Mouse (Mus musculus): Measurements from ENCODE around the gene Gapvd1.
"Not testable (repeated sequence)": the region's sequence is repeated elsewhere in the genome, so short reads cannot be mapped to it uniquely, and the experiment has no call there.

Gapvd1 gene

DNA sequence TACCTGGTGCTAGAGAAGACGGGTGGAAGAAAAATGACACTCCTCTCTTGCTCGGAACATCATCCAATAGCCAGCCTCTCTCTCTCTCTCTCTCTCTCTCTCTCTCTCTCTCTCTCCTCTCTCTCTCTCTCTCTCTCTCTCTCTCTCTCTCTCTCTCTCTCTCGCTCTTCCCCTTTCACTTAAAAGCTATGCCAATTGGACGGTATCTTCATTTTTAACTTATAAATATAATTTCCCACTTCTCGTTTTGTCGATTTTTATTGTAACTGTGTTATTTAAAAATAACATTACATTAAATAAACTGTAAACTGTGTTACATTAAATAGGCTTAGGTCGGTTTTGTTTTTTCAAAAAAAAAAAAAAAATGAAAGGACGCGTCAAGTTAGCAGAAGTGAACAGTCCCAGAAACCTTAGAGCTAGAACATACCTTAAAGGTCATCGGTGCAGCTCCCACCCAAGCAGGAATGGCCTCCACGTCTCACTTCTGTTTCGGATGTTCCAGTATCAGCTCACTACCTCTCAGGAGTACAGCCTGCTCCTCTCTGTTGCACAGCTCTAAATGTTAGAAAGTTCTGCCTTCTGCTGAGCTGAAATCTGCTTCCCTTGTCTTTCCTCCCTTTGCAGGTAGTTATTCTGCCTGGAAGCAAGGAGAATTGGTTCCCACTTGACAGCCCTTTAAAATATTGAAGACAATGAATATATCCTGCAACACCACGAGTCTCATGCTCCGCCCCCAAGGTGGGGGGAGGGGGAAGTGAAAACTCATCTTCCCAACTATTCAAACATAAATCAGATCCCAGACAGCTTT is at the start of gene Gapvd1:
Gene Gapvd1, minus strand, starts transcription at position 682 of the 808 bp plus-strand sequence.
- peak; percentile 62 for DNase-seq (ENCODE audit: low spot score)

DNA sequence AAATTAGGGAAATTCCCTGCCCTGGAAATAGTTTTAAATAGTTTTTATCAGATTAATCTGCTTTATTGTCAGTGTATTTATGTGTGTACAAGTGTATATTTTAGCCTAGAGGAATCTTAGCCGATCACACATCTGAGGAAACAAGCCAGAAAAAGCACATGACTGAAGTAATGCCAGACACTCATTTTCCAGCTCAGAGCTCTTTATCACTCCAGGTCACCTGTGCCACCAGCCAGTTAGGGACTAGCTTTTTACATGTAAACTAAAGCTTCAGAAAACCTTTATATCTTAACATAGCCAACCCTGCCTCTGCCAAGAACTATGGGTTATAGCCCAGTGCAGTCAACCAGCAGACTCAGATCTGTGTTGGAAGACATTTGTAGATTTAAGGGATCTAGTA is 49.8 kb upstream of the Gapvd1 start:
- no peak for DNase-seq (ENCODE audit: low spot score)

DNA sequence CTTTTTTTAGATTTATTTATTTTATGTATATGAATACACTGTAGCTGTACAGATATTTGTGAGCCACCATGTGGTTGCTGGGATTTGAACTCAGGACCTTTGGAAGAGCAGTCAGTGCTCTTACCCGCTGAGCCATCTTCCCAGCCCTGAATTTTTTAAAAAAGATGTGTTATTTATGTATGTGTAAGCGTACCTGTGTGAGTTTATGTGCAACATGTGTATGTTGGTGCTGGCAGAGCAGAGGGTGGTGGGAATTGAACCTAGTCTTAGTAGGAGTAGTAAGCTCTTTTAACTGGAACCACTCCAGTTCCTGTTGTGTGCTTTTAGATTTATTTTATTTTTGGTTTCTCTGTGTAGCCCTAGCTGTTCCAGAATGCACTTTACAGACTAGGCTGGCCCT is 49.1 kb upstream of the Gapvd1 start:
- DNase-seq (ENCODE audit: low spot score): no peak

DNA sequence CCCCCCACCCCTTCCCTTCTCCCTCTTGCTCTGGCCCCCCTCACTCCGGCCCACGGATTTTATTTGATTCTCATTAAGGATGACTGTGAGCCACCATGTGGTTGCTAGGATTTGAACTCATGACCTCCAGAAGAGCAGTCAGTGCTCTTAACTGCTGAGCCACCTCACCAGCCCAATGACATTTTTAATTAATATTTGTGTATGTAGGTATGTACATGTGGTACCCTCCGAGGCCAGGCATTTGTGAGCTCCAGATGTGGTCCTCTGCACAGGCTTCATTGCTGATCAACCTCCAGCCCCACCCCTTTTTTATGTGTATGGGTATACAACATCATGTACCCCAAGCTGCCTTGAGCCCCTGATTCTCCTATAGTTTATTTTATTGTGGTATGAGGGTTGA is 48.7 kb upstream of the Gapvd1 start:
- no peak for DNase-seq (ENCODE audit: low spot score)

DNA sequence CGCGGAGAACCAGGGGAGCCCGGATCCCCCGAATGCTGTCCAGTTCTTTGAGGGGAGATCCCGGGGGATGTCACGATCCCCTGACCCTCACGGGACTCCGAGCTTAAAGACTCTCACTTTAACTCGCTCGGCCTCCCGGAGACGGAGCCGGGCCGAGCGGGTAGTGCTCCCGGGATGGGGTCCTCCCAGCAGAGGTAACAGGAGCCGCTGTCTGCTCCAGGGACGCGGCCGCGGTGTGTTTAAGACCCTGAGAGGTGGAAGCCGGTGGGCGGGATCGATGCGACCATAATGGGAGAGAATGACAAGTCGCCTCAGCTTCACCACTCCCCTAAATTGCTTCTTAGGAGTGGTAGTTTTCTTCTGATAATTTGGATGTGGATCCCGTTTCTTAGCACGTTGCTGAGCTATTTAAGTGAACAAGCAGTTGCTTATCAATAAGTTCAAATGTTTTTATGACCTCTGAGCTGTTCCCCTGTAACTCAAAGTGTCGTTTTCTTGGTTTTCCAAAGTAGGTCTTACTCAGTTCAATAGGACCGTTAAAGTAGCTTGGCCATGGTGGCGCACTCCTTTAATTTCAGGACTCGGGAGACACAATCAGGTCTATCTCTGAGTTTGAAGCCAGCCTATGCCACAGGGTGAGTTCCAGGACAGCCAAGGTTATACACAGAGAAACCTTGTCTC is 47.7 kb upstream of the Gapvd1 start:
- peak; percentile 54 for DNase-seq (ENCODE audit: low spot score)

DNA sequence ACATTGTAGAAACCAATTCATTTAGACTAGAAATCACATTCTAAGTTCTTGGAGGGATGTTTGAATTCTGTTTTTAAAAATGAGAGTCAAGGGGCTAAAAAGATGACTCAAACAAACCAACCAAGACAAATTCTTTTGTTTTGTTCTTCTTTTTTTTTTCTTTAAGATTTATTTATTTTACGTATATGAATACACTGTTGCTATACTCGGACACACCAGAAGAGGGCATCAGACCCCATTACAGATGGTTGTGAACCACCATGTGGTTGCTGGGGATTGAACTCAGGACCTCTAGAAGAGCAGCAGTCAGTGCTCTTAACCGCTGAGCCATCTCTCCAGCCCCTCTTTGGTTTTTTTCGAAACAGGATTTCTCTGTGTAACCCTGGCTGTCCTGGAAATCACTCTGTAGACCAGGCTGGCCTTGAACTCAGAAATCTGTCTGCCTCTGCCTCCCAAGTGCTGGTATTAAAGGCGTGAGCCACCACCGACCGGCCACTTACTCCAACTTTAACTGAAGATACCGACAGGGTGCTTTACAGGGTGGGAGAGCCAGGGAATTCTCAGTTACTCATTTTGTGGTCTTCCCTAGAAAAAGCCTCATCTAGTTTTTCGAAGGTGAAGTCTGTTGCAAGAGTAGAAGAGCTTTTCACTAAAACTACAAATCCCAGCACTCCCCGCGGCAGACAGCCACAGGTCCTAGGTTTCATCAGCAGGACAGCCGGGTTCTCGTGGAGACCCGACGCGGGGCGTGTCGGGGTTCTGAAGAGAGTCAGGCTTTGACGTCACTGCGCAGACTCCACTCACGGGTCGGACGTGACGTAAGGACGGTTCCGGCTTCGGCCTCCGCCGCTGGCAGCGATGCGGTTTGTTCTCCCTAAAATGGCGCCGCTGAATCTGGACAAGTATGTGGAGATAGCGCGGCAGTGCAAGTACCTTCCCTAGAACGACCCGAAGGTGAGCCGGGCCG is 46.8 kb upstream of the Gapvd1 start:
- peak; percentile 95 for DNase-seq (ENCODE audit: low spot score)

DNA sequence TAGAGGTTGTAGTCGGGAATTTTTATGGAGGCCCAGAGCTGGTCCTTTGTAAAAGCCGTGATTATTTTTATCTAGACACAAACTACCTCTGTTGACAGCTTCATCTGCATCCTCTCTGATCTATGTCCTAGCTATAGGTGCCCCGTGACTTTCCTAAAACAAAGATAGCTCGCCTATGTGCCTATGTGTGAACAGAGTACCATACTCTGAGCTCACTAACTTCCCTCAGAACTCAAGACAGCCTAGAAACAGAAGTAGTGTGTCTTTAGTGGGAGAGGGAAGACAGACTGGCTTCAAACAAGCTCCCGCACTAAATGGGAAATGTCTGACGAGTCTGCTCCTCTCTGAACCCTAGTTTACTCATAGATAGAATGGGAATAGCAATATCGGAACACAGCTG is 45.3 kb upstream of the Gapvd1 start:
- DNase-seq (ENCODE audit: low spot score): no peak

DNA sequence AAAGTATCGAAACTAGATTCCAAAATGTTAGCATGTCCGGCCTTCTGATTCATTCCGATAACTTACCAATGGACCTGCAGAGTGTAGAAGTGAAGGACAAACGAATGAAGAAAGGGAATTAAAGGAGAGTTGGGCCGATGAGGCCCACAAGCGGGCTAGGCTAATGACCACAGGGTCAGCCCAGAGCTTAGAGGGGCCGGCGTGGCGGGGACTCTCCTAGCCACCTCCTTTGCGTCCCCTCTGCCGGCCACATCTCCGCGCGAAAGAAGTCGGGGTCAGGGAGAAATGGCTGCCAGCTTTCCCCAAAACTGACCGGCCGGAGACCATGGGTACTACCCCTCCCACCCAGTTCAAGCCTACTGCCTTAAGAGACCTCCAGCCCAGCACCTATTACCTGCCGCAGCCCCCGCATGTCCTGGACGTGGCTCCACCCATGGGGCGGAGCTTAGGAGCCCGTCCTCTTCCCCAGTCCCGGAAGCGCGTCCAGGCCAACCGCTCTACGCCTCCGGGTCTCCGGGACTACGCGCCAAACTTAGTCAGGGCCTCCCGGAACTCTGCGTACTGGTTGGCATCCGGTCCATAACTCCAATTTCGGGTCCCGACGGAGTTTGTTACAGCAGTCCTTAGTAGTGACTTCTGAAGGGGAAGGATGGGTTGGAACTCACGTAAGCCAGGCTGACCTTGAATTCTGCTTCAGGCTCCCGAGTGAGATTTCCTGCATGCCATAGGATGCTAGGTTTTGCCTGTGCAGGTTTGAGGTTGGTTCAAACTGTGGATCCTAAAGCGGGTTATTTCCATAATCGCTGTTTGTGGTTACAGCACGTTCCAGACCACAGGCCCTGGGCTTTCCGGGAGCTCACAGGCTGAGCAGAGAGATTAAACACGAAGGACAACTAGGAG is 44.6 kb upstream of the Gapvd1 start, which contains the start of gene Rabepk:
Gene Rabepk, minus strand, starts transcription at position 556 of the 900 bp plus-strand sequence.
- DNase-seq (ENCODE audit: low spot score): peak; percentile 92

DNA sequence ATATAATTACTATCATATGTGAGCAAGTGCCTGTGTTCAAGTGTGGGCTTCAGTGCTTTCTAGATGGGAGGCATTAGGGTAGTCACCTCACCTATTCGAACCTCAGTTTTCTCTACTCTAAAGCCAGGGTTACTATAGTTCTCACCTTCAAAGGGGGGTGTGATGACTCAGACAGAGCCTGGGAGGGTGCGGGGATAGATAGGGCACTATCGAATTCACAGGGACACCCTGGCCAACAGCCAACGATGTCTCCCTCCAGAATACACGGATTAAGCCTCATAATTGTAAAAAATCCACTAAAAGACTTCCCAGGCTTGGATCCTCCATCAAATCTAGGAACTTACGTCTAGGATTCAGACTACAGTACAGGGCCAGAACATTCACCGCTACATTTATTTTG is 40.4 kb upstream of the Gapvd1 start:
- DNase-seq (ENCODE audit: low spot score): no peak

DNA sequence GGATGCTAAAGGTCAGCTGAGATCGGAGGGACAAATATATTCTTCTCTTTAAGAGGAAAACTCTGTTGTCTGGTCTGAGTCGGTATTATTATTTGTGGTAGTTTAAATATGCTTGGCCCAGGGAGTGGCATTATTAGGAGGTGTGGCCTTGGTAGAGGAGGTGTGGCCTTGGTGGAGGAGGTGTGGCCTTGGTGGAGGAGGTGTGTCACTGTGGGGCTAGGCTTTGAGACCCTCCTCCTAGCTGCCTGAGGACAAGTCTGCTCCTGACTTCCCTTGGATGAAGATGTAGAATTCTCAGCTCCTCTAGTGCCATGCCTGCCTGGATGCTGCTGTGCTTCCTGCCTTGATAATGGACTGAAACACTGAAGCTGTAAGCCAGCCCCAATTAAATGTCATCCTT is 39.5 kb upstream of the Gapvd1 start:
- DNase-seq (ENCODE audit: low spot score): no peak

DNA sequence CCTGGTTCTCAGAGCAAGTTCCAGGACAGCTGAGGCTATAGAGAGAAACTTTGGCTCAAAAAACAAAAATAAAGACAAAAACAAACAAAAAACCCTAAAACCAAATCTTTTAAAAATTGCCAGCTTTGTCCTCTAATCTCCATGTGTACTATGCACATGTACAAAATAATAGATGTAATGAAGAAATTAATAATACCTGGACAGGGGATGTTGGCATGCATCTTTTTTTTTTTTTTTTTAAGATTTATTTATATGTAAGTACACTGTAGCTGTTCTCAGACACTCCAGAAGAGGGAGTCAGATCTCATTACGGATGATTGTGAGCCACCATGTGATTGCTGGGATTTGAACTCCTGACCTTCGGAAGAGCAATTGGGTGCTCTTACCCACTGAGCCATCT is 37.5 kb upstream of the Gapvd1 start:
- DNase-seq (ENCODE audit: low spot score): not testable (repeated sequence)

DNA sequence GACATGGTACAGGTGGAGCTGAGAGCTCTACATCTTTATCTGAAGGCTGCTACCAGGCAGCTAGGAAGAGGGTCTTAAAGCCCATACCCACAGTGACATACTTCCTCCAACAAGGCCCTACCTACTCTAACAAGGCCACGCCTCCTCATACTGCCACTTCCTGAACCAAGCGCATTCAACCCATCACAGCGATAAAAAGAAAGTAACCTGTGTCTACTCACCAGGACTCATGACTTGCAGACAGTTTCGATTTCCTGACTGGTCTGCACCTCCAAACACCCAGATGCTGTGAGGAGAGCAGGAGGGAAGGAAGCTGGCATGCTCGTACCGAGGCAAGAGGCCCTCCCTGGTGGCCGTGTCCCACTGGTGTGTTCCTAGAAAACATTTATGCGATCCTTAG is 35.2 kb upstream of the Gapvd1 start:
- DNase-seq (ENCODE audit: low spot score): no peak

DNA sequence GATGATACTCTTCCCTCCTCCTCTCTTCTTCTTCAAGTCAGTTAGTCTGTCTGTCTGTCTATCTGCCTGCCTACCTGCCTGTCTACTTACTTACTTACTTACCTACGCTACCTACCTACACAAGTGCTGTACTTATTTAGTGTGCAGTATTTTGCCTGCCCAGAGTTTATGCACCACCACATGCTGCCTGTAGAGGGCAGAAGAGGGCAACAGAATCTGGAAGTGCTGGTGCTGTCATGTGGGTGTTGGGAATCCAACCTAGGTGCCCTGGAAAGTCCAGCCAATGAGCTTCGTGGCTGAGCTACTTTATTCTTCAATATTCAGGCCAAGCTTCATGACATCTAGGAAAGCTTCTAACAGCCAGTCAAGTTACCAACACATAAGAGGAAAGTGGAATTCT is 29.1 kb upstream of the Gapvd1 start:
- peak; percentile 52 for DNase-seq (ENCODE audit: low spot score)

DNA sequence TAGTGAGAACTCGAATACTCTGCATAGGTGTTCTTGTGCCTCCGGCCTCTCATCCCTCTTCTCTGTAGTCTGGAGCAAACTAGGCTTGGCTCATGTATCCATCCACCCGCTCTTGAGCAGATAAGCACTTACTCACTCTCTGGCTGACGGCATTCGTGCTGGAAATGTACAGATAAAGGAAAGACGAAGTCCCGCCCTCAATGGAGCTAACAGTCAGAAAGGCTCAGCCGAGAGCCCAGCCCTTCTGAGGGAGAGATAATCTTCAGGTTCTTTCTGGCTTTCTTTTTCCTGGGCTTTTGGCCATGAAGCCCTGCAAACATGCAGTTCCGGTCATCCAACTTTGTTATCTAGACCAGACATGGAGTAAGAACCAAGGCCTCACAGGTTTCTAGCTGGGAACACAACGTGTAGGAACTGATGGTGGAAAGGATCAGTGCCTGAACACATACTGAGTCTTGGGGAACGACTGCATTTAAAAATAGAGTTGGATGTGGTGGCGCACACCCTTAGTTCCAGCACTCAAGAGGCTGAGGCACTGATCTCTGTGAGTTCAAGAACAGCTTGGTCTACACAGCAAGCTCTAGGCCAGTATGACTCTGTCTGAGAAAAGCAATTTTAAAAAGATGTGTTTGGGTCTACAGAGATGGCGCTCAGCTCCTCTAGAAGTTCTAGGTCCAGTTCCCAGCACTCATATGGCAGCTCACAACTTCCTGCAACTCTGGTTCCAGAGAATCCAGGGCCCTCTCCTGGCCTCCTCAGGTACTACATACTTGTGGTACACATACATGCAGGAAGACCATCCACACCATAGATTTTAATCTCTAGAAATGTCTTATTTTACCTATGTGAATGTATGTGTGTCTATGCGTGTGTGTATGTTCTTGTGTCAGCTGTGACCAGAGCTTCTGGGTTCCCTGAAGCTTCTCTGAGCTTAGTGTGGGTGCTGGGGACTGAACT is 28.3 kb upstream of the Gapvd1 start:
- DNase-seq (ENCODE audit: low spot score): no peak

DNA sequence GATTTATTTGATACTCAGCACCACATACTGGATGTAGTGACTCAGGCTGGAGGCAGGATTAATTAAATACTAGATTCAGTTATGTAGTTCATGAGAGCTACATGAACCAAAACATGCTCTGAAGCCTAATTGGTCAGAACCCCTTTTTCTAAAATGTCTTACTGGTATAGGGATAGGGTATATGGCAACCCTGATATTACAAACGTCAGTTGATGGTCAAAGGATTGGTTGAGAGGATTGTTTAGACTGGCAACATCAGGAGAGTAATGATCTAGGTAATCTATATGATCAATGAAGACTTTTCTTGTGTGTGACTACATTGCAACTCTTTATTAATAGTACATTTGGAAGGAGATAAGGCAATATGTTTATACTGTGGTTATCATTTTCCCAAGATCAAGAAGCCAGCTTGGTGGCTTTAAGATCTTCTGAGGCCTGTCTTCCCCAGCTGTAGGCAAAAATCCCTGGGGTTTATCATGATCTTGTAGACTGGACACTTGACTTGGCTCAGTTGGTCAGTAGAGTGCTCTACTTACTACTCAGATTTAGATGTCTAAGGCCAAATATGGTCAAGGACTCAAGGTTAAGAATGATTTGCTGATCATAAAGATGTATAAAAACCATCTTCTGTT is 22.3 kb upstream of the Gapvd1 start:
- no peak for DNase-seq (ENCODE audit: low spot score)

DNA sequence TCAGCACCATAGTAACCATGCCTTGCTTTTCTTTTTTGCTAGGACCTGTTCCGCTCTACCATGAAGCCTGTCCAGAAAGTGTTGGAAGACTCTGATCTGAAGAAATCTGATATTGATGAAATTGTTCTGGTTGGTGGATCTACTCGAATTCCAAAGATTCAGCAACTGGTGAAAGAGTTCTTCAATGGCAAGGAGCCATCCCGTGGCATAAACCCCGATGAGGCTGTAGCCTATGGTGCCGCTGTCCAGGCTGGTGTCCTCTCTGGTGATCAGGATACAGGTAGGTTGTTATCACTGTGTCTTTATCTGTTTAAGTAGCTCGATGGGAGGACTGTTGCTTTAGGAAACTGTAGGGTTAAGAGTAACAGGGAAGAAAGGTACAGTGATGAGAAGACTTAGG is 19.5 kb upstream of the Gapvd1 start:
- DNase-seq (ENCODE audit: low spot score): no peak

DNA sequence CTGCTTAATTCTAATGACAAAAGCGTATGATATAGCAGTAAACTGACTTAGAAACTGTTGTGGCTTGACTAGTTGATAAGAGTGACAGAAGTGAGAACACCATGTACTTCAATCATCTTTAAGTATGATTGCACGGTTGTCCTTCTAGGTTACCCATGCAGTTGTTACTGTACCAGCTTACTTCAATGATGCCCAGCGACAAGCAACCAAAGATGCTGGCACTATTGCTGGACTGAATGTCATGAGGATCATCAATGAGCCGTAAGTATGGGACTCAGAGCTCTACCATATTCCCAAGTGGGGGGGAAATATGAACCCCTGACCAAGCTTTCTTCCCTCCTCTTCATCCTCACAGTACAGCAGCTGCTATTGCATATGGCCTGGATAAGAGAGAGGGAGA is 18.6 kb upstream of the Gapvd1 start:
- DNase-seq (ENCODE audit: low spot score): no peak

DNA sequence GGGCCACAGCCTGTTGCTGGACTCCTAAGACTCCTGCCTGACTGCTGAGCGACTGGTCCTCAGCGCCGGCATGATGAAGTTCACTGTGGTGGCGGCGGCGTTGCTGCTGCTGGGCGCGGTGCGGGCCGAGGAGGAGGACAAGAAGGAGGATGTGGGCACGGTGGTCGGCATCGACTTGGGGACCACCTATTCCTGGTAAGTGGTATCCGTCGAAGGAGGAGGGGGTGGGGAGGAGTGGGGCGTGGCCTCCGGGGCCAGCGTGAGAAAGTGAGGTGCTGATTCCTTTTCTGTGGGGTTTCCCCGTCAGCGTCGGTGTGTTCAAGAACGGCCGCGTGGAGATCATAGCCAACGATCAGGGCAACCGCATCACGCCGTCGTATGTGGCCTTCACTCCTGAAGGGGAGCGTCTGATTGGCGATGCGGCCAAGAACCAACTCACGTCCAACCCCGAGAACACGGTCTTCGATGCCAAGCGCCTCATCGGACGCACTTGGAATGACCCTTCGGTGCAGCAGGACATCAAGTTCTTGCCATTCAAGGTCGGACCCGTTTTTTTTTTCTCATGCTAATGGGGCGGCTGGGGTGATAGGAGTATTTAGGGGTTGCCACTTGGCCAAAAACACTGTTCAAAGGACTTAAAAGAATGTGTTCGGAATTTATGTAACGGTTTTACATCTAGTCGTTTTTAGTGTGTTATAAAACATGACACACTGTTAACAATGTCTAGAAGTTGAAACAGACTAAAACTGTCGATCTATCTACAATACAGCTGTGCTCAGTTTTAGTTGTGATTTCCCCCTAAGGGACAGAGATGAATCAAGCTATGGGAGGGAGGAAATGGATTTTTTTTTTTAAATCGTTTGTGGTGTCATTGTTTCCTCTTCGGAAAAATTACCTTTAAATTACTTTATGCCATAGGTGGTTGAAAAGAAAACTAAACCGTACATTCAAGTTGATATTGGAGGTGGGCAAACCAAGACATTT is 17.5 kb upstream of the Gapvd1 start:
- DNase-seq (ENCODE audit: low spot score): peak; percentile 71

All from testis, postnatal 10 days (tissue).